Mouse (Mus musculus) forebrain, embryonic 11.5 days (tissue): ENCODE measurements around the gene Glis1. TPM values are rescaled to one million over a fixed set of nuclear protein-coding genes. Genes with fewer than 3 reads are reported as not detected.

Experiments
- ATAC-seq: fragments of 200-750 bp; cut with Nextera tagmentation; replicated peaks from 2 replicates; pipeline ENCODE4 v1.8.0; 2017; ENCODE audit warnings: moderate TSS enrichment; ENCODE audit not compliant: low FRiP score
- DNase-seq: peaks from one replicate; pipeline ENCODE4 v3.0.0-alpha.2; 2017; ENCODE audit warnings: low spot score
- H3K27ac ChIP-seq: fragments of 300-500 bp; sonication (generic); 2 replicates; pipeline ENCODE4 v1.5.1; 2014; ENCODE audit warnings: low read depth, low read length
- H3K27me3 ChIP-seq: fragments of 300-500 bp; sonication (generic); 2 replicates; pipeline ENCODE4 v1.6.1; 2014; ENCODE audit warnings: mild to moderate bottlenecking, low read length, mixed read lengths; ENCODE audit not compliant: control insufficient read depth, insufficient read depth
- H3K36me3 ChIP-seq: fragments of 300-500 bp; sonication (generic); 2 replicates; pipeline ENCODE4 v1.6.1; 2014; ENCODE audit warnings: mild to moderate bottlenecking, low read length, moderate library complexity, mixed read lengths; ENCODE audit not compliant: control insufficient read depth, insufficient read depth
- H3K4me1 ChIP-seq: fragments of 300-500 bp; sonication (generic); replicated peaks from 2 replicates; pipeline ENCODE4 v1.6.1; 2014; ENCODE audit warnings: low read length, mixed read lengths; ENCODE audit not compliant: control insufficient read depth, insufficient read depth
- H3K4me2 ChIP-seq: fragments of 300-500 bp; sonication (generic); 2 replicates; pipeline ENCODE4 v1.6.1; 2014; ENCODE audit warnings: low read depth, mild to moderate bottlenecking, low read length, moderate library complexity, mixed read lengths; ENCODE audit not compliant: severe bottlenecking
- H3K4me3 ChIP-seq: fragments of 300-500 bp; sonication (generic); 2 replicates; pipeline ENCODE4 v1.5.1; 2014; ENCODE audit warnings: low read depth, low read length
- H3K9ac ChIP-seq: fragments of 300-500 bp; sonication (generic); 2 replicates; pipeline ENCODE4 v1.6.1; 2014; ENCODE audit warnings: low read length
- H3K9me3 ChIP-seq: fragments of 300-500 bp; sonication (generic); 2 replicates; pipeline ENCODE4 v1.6.1; 2016; ENCODE audit warnings: low read length, mixed read lengths; ENCODE audit not compliant: control insufficient read depth
- WGBS: fragments of 180-500 bp; shearing (Covaris S2); extraction: QIAGEN DNeasy Blood & Tissue Kit; methylation state at CpG from one replicate; pipeline ENCODE4 v1.1.7; 2014; 5-methylcytosine and 5-hydroxymethylcytosine counted together
- polyA plus RNA-seq: library from polyadenylated mRNA; unstranded; fragments of >200 nt; fragmentation: Nextera tagmentation; extraction: Ambion mirVana; gene quantifications from 2 replicates; pipeline ENCODE4 v1.2.1, GENCODE M21; 2014

The Glis1 gene
- polyA plus RNA-seq, 1 experiment from 2014 or later: 5.5 TPM

- Histone ChIP-seq H3K9me3 (no peaks in the 10 kb centered on the region), H3K36me3 (no peaks in the 10 kb centered on the region), H3K9ac (no peak overlapping the region)
These were observed 24.5 kb downstream of the Glis1 start for GRCm38 (mm10) chr4:107458907-107459306.

GRCm38 (mm10) chr4:107459461-107459860 is 25.1 kb downstream of the Glis1 start:
- 87% methylated on average over 2 of the region's 2 CpGs for WGBS
- Histone ChIP-seq H3K4me3 (no peak overlapping the region), H3K9ac (no peak overlapping the region), H3K9me3 (no peaks in the 10 kb centered on the region), H3K36me3 (no peaks in the 10 kb centered on the region), H3K27ac (no peak overlapping the region), H3K4me1 (no peaks in the 10 kb centered on the region; the same call in 1 of the 2 replicates), H3K4me2 (no peak overlapping the region), H3K27me3 (no peaks in the 10 kb centered on the region)
- no peak for DNase-seq
- no peak for ATAC-seq

More at GRCm38 (mm10) chr4:107458907-107459306, 24.5 kb downstream of the Glis1 start:
- no peaks in the 10 kb centered on the region for H3K4me1 ChIP-seq
- ATAC-seq (no peak), DNase-seq (no peak)
- H3K4me3 ChIP-seq: no peak overlapping the region
- H3K27ac ChIP-seq: no peak overlapping the region
- H3K27me3 ChIP-seq: no peaks in the 10 kb centered on the region
- WGBS: 88% methylated on average over 17 of the region's 17 CpGs
- no peak overlapping the region for H3K4me2 ChIP-seq

DNA sequence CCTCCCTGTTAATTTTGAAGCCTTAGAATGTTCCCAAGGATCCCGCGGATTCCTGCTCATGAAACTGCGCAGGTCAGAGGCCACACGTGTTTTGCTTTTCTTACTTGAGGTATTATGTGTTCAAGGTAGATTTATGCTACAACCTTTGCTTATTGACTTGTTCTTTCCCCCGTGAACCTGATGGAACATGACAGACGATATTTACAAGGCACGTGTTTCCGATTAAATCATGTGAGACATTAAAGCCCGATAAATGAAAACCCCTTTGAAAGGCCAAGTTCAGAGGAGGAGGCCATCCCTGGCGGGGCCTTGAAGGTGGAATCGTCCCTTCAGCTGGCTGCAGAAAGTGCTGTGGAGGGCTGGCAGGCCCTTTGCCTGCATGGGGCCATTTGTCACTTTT is 26.1 kb downstream of the Glis1 start:
- DNase-seq: no peak
- H3K4me2 ChIP-seq: no peak overlapping the region

DNA sequence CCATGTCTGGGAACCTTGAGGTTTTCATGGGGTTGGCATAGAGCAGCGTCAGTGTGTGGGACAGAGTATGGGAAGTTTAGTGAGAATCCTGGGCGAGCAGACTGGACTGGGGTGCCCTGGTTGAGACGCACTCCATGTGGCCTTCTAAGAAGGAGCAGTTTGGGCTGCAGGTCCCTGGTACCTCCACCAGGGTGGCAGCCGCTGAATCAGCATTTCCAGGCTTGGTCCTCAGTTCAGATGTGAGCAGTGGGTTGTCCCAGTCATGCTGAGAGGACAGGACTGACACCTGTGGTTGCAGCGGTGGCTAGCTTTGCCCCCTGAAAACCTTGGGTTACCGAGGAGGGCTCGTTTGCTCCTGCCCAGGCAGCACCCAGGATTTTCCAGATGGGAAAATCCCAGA is 33.4 kb downstream of the Glis1 start:
- Histone ChIP-seq H3K9ac (no peak overlapping the region), H3K4me3 (no peak overlapping the region), H3K27me3 (no peaks in the 10 kb centered on the region), H3K9me3 (no peaks in the 10 kb centered on the region), H3K27ac (no peak overlapping the region), H3K4me1 (no peaks in the 10 kb centered on the region; the same call in 1 of the 2 replicates), H3K36me3 (no peaks in the 10 kb centered on the region), H3K4me2 (no peak overlapping the region)
- 87% methylated on average over 7 of the region's 7 CpGs for WGBS
- ATAC-seq: no peak
- DNase-seq: no peak

More for the DNA sequence above, 26.1 kb downstream of the Glis1 start:
- no peaks in the 10 kb centered on the region for H3K36me3 ChIP-seq
- no peak overlapping the region for H3K4me3 ChIP-seq
- no peaks in the 10 kb centered on the region; the same call in 1 of the 2 replicates for H3K4me1 ChIP-seq
- H3K27me3 ChIP-seq: no peaks in the 10 kb centered on the region
- 82% methylated on average over 11 of the region's 11 CpGs for WGBS
- no peak overlapping the region for H3K9ac ChIP-seq
- no peaks in the 10 kb centered on the region for H3K9me3 ChIP-seq
- H3K27ac ChIP-seq: no peak overlapping the region
- no peak for ATAC-seq

- DNase-seq (no peak), ATAC-seq (no peak)
- 74% methylated on average over 13 of the region's 13 CpGs for WGBS
- no peaks in the 10 kb centered on the region for H3K9me3 ChIP-seq
- no peak overlapping the region for H3K9ac ChIP-seq
- no peaks in the 10 kb centered on the region; the same call in 1 of the 2 replicates for H3K4me1 ChIP-seq
- no peaks in the 10 kb centered on the region for H3K27me3 ChIP-seq
- H3K27ac ChIP-seq: no peak overlapping the region
- no peak overlapping the region for H3K4me3 ChIP-seq
- no peak overlapping the region for H3K4me2 ChIP-seq
- H3K36me3 ChIP-seq: no peaks in the 10 kb centered on the region
These were observed 33.9 kb downstream of the Glis1 start for GRCm38 (mm10) chr4:107468264-107468663.

DNA sequence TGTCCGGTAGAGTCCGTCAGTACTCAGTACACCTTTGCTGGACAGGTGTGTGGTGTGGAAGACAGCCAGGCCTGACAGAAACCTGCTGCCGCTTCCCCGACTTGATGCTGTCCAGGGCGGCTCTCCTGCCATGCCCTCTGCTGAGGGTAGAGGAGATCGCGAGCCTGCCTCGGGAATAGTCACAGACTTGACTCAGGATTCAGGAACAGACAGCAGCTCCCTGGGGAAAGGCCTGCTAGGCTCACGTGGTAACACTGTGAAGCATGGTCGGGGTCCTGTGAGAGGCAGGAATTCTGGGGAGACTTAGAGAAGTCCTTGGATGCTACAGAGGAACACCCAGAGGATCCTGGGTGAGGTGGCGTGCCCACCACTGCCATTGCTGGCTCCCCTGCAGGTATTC is 34.4 kb downstream of the Glis1 start:
- 79% methylated on average over 11 of the region's 11 CpGs for WGBS
- Histone ChIP-seq H3K36me3 (no peaks in the 10 kb centered on the region), H3K4me1 (no peaks in the 10 kb centered on the region; the same call in 1 of the 2 replicates), H3K27me3 (no peaks in the 10 kb centered on the region), H3K4me3 (no peak overlapping the region), H3K27ac (no peak overlapping the region), H3K9me3 (no peaks in the 10 kb centered on the region), H3K4me2 (no peak overlapping the region), H3K9ac (no peak overlapping the region)
- ATAC-seq (no peak), DNase-seq (no peak)

GRCm38 (mm10) chr4:107476266-107476665 is 41.9 kb downstream of the Glis1 start:
- Histone ChIP-seq H3K36me3 (no peaks in the 10 kb centered on the region), H3K27ac (no peak overlapping the region), H3K27me3 (no peaks in the 10 kb centered on the region), H3K4me3 (no peak overlapping the region), H3K9me3 (no peaks in the 10 kb centered on the region), H3K4me1 (no peaks in the 10 kb centered on the region), H3K4me2 (no peak overlapping the region), H3K9ac (no peak overlapping the region)
- 74% methylated on average over 11 of the region's 11 CpGs for WGBS
- no peak for ATAC-seq
- DNase-seq: no peak

DNA sequence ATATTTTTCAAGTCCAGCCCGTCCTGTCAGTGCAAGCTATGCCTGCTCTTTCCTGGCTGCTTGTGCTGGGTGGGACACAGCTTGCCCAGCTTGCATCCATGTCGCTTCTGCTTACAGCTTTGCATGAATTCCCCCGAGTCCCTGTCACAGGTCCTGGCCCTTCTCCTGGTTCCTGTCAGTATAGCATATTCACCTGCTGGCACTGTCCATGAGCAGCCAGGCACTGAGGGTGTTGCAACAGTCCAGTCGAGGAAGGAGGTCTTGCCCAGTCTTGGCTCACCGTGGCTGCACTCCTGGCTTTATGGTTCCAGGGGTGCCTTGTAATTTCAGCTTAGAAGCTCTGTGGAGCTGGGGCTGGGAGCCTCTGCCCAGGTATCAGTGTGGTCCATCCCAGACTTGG is 44.6 kb downstream of the Glis1 start:
- H3K4me3 ChIP-seq: no peak overlapping the region
- DNase-seq (no peak), ATAC-seq (no peak)
- H3K27ac ChIP-seq: no peak overlapping the region
- whole genome bisulfite sequencing: 72% methylated on average over 5 of the region's 5 CpGs
- H3K4me1 ChIP-seq: no peaks in the 10 kb centered on the region
- H3K9me3 ChIP-seq: no peaks in the 10 kb centered on the region
- H3K4me2 ChIP-seq: no peak overlapping the region
- H3K9ac ChIP-seq: no peak overlapping the region
- H3K27me3 ChIP-seq: no peaks in the 10 kb centered on the region
- H3K36me3 ChIP-seq: no peaks in the 10 kb centered on the region

DNA sequence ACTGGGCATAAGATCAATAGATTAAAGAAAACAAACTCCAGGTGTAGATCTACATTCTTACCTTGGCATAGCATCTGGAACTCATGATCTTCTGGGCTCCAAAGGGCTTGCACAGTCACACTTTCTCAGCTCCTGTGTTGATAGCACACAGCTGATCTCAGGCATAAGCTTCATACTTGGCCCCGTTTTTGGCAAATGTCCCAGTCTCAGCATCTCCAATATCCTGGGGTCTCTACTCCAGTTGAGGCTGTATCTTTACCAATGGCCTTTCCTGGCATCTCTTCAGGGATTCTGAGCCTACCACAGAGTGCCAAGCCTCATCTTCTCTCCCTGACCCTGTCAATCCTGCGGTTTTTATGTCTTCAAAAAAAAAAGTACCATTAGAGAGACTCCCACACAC is 48.1 kb downstream of the Glis1 start:
- H3K27ac ChIP-seq: no peak overlapping the region
- no peak overlapping the region for H3K4me3 ChIP-seq
- no peak overlapping the region for H3K4me2 ChIP-seq
- H3K4me1 ChIP-seq: no peaks in the 10 kb centered on the region
- ATAC-seq (no peak), DNase-seq (no peak)
- H3K27me3 ChIP-seq: no peaks in the 10 kb centered on the region
- no peak overlapping the region for H3K9ac ChIP-seq
- no peaks in the 10 kb centered on the region for H3K36me3 ChIP-seq
- no peaks in the 10 kb centered on the region for H3K9me3 ChIP-seq
- 82% methylated on average over 2 of the region's 2 CpGs for WGBS
